Mouse (Mus musculus) testis, adult 2 months (tissue): ENCODE data around the gene Ldha.

Experiments
- CTCF ChIP-seq: fragments of 200-500 bp; IDR thresholded peaks from 2 replicates; pipeline ENCODE4 v1.5.1; 2012; ENCODE audit warnings: low read depth, mild to moderate bottlenecking, inconsistent platforms, low read length, moderate library complexity; ENCODE audit not compliant: control insufficient read depth, insufficient read depth, insufficient replicate concordance
- POLR2A ChIP-seq: fragments of 200-500 bp; IDR thresholded peaks from 2 replicates; pipeline ENCODE4 v1.6.1; 2012; ENCODE audit warnings: low read depth, mild to moderate bottlenecking, inconsistent platforms, low read length, moderate library complexity; ENCODE audit not compliant: control insufficient read depth

DNA sequence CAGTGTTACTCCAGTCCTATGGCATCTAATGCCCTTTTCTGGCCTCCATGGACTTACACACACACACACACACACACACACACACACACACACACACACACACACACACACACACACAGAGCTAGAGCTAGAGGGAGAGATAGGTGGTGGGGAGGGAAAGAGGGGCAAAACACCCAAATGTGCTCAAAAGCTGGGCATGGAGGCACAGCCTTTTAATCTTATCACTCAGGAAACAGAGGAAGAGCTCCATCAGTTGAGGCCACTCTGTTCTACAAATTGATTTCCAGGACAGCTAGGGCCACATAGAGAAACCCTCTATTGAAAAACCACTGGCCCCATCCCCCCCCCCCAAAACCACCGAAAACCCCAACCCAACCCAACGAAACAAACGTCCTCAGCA lies 42.0 kb downstream of the Ldha start:
- no peak for TF ChIP-seq POLR2A
- TF ChIP-seq CTCF: no peak
